Mouse (Mus musculus): ENCODE results near the gene Hoxa6. TPM values are rescaled to one million over a fixed set of nuclear protein-coding genes. Genes with fewer than 3 reads are reported as not detected.

Gene Hoxa6
- total and polyA plus RNA-seq, 3 experiments = 0.58 to 2.2 (median 2.1) TPM

DNA sequence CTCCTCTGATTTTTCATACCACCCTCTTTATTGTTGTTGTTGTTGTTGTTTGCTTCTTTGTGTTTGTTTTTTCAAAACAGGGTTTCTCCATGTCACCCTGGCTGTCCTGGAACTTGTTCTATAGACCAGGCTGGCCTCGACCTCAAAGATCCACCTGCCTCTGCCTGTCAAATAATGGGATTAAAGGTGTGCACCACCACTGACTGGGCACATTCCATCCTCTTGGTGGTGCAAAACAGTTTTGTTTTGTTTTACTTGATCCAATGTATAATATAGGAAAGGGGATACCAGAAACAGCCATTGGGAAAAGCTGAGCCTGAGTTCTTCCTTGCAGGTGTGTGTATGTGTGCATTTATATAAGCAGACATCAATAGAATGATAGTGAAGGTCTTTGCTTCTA is 22.0 kb downstream of the Hoxa6 start:
- DNase-seq (ENCODE audit: extremely low read depth) = no peak
- H3K4me1 ChIP-seq (ENCODE audit: control insufficient read depth in 1 of 2, insufficient read depth in 2 of 2) = no peaks in the 10 kb centered on the region
- in situ Hi-C loops (cut with MboI; ENCODE audit: low pct_ligation_motif_present, low pct_unique_long_range_greater_than_20kb, low sequenced_read_pairs) = no loop called here

GRCm38 (mm10) chr6:52185834-52186233 is 22.7 kb downstream of the Hoxa6 start:
- in situ Hi-C loops (cut with MboI; ENCODE audit: low pct_ligation_motif_present, low pct_unique_long_range_greater_than_20kb, low sequenced_read_pairs) (no loop called here), dilution Hi-C loops (cut with MboI; ENCODE audit: extremely low pct_ligation_motif_present, extremely low pct_unique_long_range_greater_than_20kb, low sequenced_read_pairs) (no loop called here)
- peaks cover 0 to 2% of the 10 kb centered on the region in 2 experiments for H3K36me3 ChIP-seq (replicated peaks in 1 of 2; ENCODE audit: control insufficient read depth in 1 of 2, insufficient read depth in 1 of 2, low read length in 1 of 2)
- no peaks in the 10 kb centered on the region for H3K79me2 ChIP-seq (replicated peaks; ENCODE audit: control insufficient read depth, extremely low read depth, insufficient read depth, poor library complexity, severe bottlenecking)
- H3K4me3 ChIP-seq (replicated peaks in 1 of 3; ENCODE audit: low read depth in 2 of 3, low read length in 2 of 3, poor library complexity in 1 of 3) = no peak overlapping the region
- H3K27me3 ChIP-seq (replicated peaks) = no peaks in the 10 kb centered on the region
- H3K27ac ChIP-seq (ENCODE audit: insufficient read depth, low read depth) = no peak overlapping the region
- TF ChIP-seq MAFK (IDR thresholded peaks at IDR 0.05; ENCODE audit: insufficient replicate concordance, low read length) (no peak), NRF1 (IDR thresholded peaks at IDR 0.05; ENCODE audit: low read depth, low read length) (no peak), ELF1 (IDR thresholded peaks at IDR 0.05; ENCODE audit: low read depth, low read length) (no peak), ZC3H11A (IDR thresholded peaks at IDR 0.05; ENCODE audit: low read depth, low read length) (no peak), CTCF (conservative IDR thresholded peaks at IDR 0.05 in 1 of 2, IDR thresholded peaks at IDR 0.05 in 1 of 2; ENCODE audit: low read depth in 2 of 2, low read length in 2 of 2) (no peak), HCFC1 (IDR thresholded peaks at IDR 0.05; ENCODE audit: low read depth, low read length) (no peak), IRF4 (IDR thresholded peaks at IDR 0.05; ENCODE audit: low read depth, low read length) (no peak), MAX (IDR thresholded peaks at IDR 0.05; ENCODE audit: low read length) (no peak), USF2 (conservative IDR thresholded peaks at IDR 0.05; ENCODE audit: low read depth, low read length) (no peak), EP300 (IDR thresholded peaks at IDR 0.05; ENCODE audit: low read length) (no peak), UBTF (IDR thresholded peaks at IDR 0.05; ENCODE audit: low read depth, low read length) (no peak), PAX5 (IDR thresholded peaks at IDR 0.05; ENCODE audit: low read length) (no peak)
- no peaks in the 10 kb centered on the region for H3K4me1 ChIP-seq (ENCODE audit: control insufficient read depth in 1 of 2, insufficient read depth in 2 of 2)
- no peak overlapping the region for H3K9ac ChIP-seq (ENCODE audit: insufficient read depth, low read depth)
- no peak overlapping the region for H3K4me2 ChIP-seq (ENCODE audit: insufficient read depth, low read depth, poor library complexity, severe bottlenecking)
- H3K9me3 ChIP-seq (replicated peaks; ENCODE audit: low read length) = no peaks in the 10 kb centered on the region
- no peak for DNase-seq (ENCODE audit: extremely low read depth)

More for the DNA sequence above, 22.0 kb downstream of the Hoxa6 start:
- Histone ChIP-seq H3K27ac (ENCODE audit: insufficient read depth, low read depth) (no peak overlapping the region), H3K9ac (ENCODE audit: insufficient read depth, low read depth) (no peak overlapping the region), H3K27me3 (replicated peaks) (no peaks in the 10 kb centered on the region), H3K4me3 (replicated peaks in 1 of 3; ENCODE audit: low read depth in 2 of 3, low read length in 2 of 3, poor library complexity in 1 of 3) (no peak overlapping the region), H3K4me2 (ENCODE audit: insufficient read depth, low read depth, poor library complexity, severe bottlenecking) (no peak overlapping the region), H3K36me3 (replicated peaks in 1 of 2; ENCODE audit: control insufficient read depth in 1 of 2, insufficient read depth in 1 of 2, low read length in 1 of 2) (peaks cover 0 to 2% of the 10 kb centered on the region in 2 experiments), H3K9me3 (replicated peaks; ENCODE audit: low read length) (no peaks in the 10 kb centered on the region), H3K79me2 (replicated peaks; ENCODE audit: control insufficient read depth, extremely low read depth, insufficient read depth, poor library complexity, severe bottlenecking) (no peaks in the 10 kb centered on the region)
- dilution Hi-C loops (cut with MboI; ENCODE audit: extremely low pct_ligation_motif_present, extremely low pct_unique_long_range_greater_than_20kb, low sequenced_read_pairs) = no loop called here
- TF ChIP-seq MXI1 (IDR thresholded peaks at IDR 0.05; ENCODE audit: low read depth, low read length) = no peak
- no peak for TF ChIP-seq JUN (IDR thresholded peaks at IDR 0.05; ENCODE audit: insufficient read depth, low read depth, low read length)
- no peak for TF ChIP-seq TCF12 (IDR thresholded peaks at IDR 0.05; ENCODE audit: low read depth, low read length)
- no peak for TF ChIP-seq ZKSCAN1 (IDR thresholded peaks at IDR 0.05; ENCODE audit: borderline replicate concordance, low read depth, low read length)
- TF ChIP-seq MYC (IDR thresholded peaks at IDR 0.05; ENCODE audit: low read depth, low read length) = no peak
- no peak for TF ChIP-seq ELF1 (IDR thresholded peaks at IDR 0.05; ENCODE audit: low read depth, low read length)
- TF ChIP-seq TBP (conservative IDR thresholded peaks at IDR 0.05; ENCODE audit: low read depth, low read length) = no peak
- no peak for TF ChIP-seq MAX (IDR thresholded peaks at IDR 0.05; ENCODE audit: low read length)
- TF ChIP-seq ETS1 (conservative IDR thresholded peaks at IDR 0.05; ENCODE audit: low read depth, low read length) = no peak
- TF ChIP-seq USF2 (conservative IDR thresholded peaks at IDR 0.05; ENCODE audit: low read depth, low read length) = no peak
- TF ChIP-seq ZC3H11A (IDR thresholded peaks at IDR 0.05; ENCODE audit: low read depth, low read length) = no peak
- no peak for TF ChIP-seq E2F4 (IDR thresholded peaks at IDR 0.05; ENCODE audit: insufficient replicate concordance, low read depth, low read length)
- TF ChIP-seq NELFE (IDR thresholded peaks at IDR 0.05; ENCODE audit: low read depth, low read length) = no peak

Measured in CH12.LX (cell line).